ENCODE assay signal across 8 mouse cellular contexts in genomic region chr8:84934860-84935259, GRCm38 (mm10). TPM values are rescaled to one million over a fixed set of nuclear protein-coding genes. Genes with fewer than 3 reads are reported as not detected.
DNase-seq lines count a peak whose midpoint lies in the region; ATAC-seq lines count a peak whose summit lies in the region.

No protein-coding gene starts in this region.

- peak overlapping the region; percentile 87 for H3K4me2 ChIP-seq in hindbrain, embryonic 13.5 days
- H3K4me2 ChIP-seq in heart, embryonic 11.5 days: no peak overlapping the region

- H3K36me3 ChIP-seq in hindbrain, embryonic 13.5 days: peaks cover 28% of the 10 kb centered on the region
- no peaks in the 10 kb centered on the region for H3K36me3 ChIP-seq in heart, embryonic 11.5 days (ENCODE audit: control insufficient read depth, insufficient read depth, low read length)

- peak; percentile 67 for ATAC-seq in hindbrain, embryonic 13.5 days (ENCODE audit: low FRiP score)
- ATAC-seq in heart, embryonic 11.5 days (replicated peaks; ENCODE audit: insufficient number of reproducible peaks, low FRiP score, low TSS enrichment): no peak

- peaks cover 35% of the 10 kb centered on the region for H3K27me3 ChIP-seq in hindbrain, embryonic 13.5 days
- peaks cover 77% of the 10 kb centered on the region for H3K27me3 ChIP-seq in heart, embryonic 11.5 days (ENCODE audit: control insufficient read depth, insufficient read depth, low read length)

- 1% methylated on average over 15 of the region's 15 CpGs for WGBS in hindbrain, embryonic 13.5 days
- WGBS in heart, embryonic 11.5 days (ENCODE audit: insufficient replicate concordance): 4% methylated on average over 15 of the region's 15 CpGs

- peak; percentile 36 for DNase-seq in layer of hippocampus, adult 11-12 months (ENCODE audit: low spot score)
- DNase-seq in layer of hippocampus, adult 9-10 months (ENCODE audit: low spot score): no peak
- peak; percentile 91 for DNase-seq in cerebellum, adult 9-11 months
- peak; percentile 61 for DNase-seq in neural tube, embryonic 10.5 days (ENCODE audit: extremely low spot score, low spot score)
- no peak for DNase-seq in thymus, postnatal 0 days (ENCODE audit: low spot score)
- no peak for DNase-seq in kidney, adult 9 months

- H3K27ac ChIP-seq in hindbrain, embryonic 13.5 days: peak overlapping the region; percentile 98
- no peak overlapping the region for H3K27ac ChIP-seq in heart, embryonic 11.5 days (ENCODE audit: low read depth, low read length)

- H3K4me3 ChIP-seq in hindbrain, embryonic 13.5 days: peak overlapping the region; percentile 85
- no peak overlapping the region for H3K4me3 ChIP-seq in heart, embryonic 11.5 days (ENCODE audit: low read depth, low read length)

- H3K9ac ChIP-seq in hindbrain, embryonic 13.5 days: peak overlapping the region; percentile 98
- H3K9ac ChIP-seq in heart, embryonic 11.5 days (ENCODE audit: low read depth, low read length): no peak overlapping the region

- peaks cover 37% of the 10 kb centered on the region for H3K4me1 ChIP-seq in hindbrain, embryonic 13.5 days (replicated peaks)
- peaks cover 18% of the 10 kb centered on the region for H3K4me1 ChIP-seq in heart, embryonic 11.5 days (ENCODE audit: control insufficient read depth, insufficient read depth, low read length)

- H3K9me3 ChIP-seq in hindbrain, embryonic 13.5 days: no peaks in the 10 kb centered on the region
- H3K9me3 ChIP-seq in heart, embryonic 11.5 days (replicated peaks; ENCODE audit: control insufficient read depth, low read length): no peaks in the 10 kb centered on the region

RNA-seq across cellular contexts. Expression of gene Mast1, which starts 2.3 kb away (rescaled TPM):
- 59.1 and 62.2 TPM in 2 replicates for polyA plus RNA-seq in hindbrain, embryonic 13.5 days (2015; fragmentation: Nextera tagmentation; extraction: Ambion mirVana)
- polyA plus RNA-seq in heart, embryonic 11.5 days (2014; fragmentation: Nextera tagmentation; extraction: Ambion mirVana): 0.27 TPM in 1 of 2 replicates, not detected in the other
- polyA plus RNA-seq in thymus, postnatal 0 days (2015; fragmentation: Nextera tagmentation; extraction: Ambion mirVana): 0.08 and 0.22 TPM in 2 replicates

RNA-seq across cellular contexts. Expression of gene Rtbdn, which starts 11.9 kb away (rescaled TPM):
- polyA plus RNA-seq in hindbrain, embryonic 13.5 days (2015; fragmentation: Nextera tagmentation; extraction: Ambion mirVana): 1.8 and 2.4 TPM in 2 replicates
- not detected in 2 replicates for polyA plus RNA-seq in heart, embryonic 11.5 days (2014; fragmentation: Nextera tagmentation; extraction: Ambion mirVana)
- 0.10 and 0.23 TPM in 2 replicates for polyA plus RNA-seq in thymus, postnatal 0 days (2015; fragmentation: Nextera tagmentation; extraction: Ambion mirVana)

RNA-seq across cellular contexts. Expression of gene Dnase2a, which starts 26.5 kb away (rescaled TPM):
- 5.8 and 6.0 TPM in 2 replicates for polyA plus RNA-seq in hindbrain, embryonic 13.5 days (2015; fragmentation: Nextera tagmentation; extraction: Ambion mirVana)
- 4.3 and 5.4 TPM in 2 replicates for polyA plus RNA-seq in heart, embryonic 11.5 days (2014; fragmentation: Nextera tagmentation; extraction: Ambion mirVana)
- 12.8 and 12.9 TPM in 2 replicates for polyA plus RNA-seq in thymus, postnatal 0 days (2015; fragmentation: Nextera tagmentation; extraction: Ambion mirVana)

RNA-seq across cellular contexts. Expression of gene Klf1, which starts 33.1 kb away (rescaled TPM):
- 0.64 and 1.00 TPM in 2 replicates for polyA plus RNA-seq in hindbrain, embryonic 13.5 days (2015; fragmentation: Nextera tagmentation; extraction: Ambion mirVana)
- 48.7 and 65.0 TPM in 2 replicates for polyA plus RNA-seq in heart, embryonic 11.5 days (2014; fragmentation: Nextera tagmentation; extraction: Ambion mirVana)
- 0.37 and 0.43 TPM in 2 replicates for polyA plus RNA-seq in thymus, postnatal 0 days (2015; fragmentation: Nextera tagmentation; extraction: Ambion mirVana)

RNA-seq across cellular contexts. Expression of gene Gm49661, which starts 34.4 kb away (rescaled TPM):
- polyA plus RNA-seq in hindbrain, embryonic 13.5 days (2015; fragmentation: Nextera tagmentation; extraction: Ambion mirVana): not detected in 2 replicates
- not detected in 2 replicates for polyA plus RNA-seq in heart, embryonic 11.5 days (2014; fragmentation: Nextera tagmentation; extraction: Ambion mirVana)
- polyA plus RNA-seq in thymus, postnatal 0 days (2015; fragmentation: Nextera tagmentation; extraction: Ambion mirVana): not detected in 2 replicates

Comparison
In these comparisons a context has a peak if more than half of its experiments do, and no peak if none do; other contexts are left out.
1. DNase-seq: peak in layer of hippocampus, adult 11-12 months (single experiment), cerebellum, adult 9-11 months (single experiment) and neural tube, embryonic 10.5 days (single experiment); none in layer of hippocampus, adult 9-10 months (single experiment), thymus, postnatal 0 days (single experiment) and kidney, adult 9 months (single experiment).
2. RNA of gene Mast1, which starts 2.3 kb away (polyA plus RNA-seq): 59.1 to 62.2 TPM in hindbrain, embryonic 13.5 days; 0.27 TPM in heart, embryonic 11.5 days and 0.08 to 0.22 TPM in thymus, postnatal 0 days; every median in the first group is over 10 times any median in the second.